Mouse (Mus musculus): ENCODE measurements at regions not wholly inside any gene's neighbourhood (a gene's known extent, or its start where the extent isn't known, plus 50 kb on each side); places are given as distances from the start of the nearest gene placed in this dataset.

- POLR2A ChIA-PET, result no interaction called here
Measured at GRCm38 (mm10) chr14:72227441-72227840, 264.2 kb downstream of the Gm9195 start.

GRCm38 (mm10) chr14:72226946-72227345, 264.7 kb downstream of the Gm9195 start:
- POLR2A ChIA-PET, result interaction anchor here in 1 of 4 experiments (0.6 kb wide), 1 partner anchor 126 kb away, joined by 3 read pairs; no protein-coding TSS in a partner anchor
- CTCF ChIA-PET, result no interaction called here

More at GRCm38 (mm10) chr14:72227441-72227840, 264.2 kb downstream of the Gm9195 start:
- CTCF ChIA-PET, result no interaction called here

GRCm38 (mm10) chr14:72222836-72223235, 268.8 kb downstream of the Gm9195 start:
- ChIA-PET POLR2A (interaction anchor here in 1 of 4 experiments (0.5 kb wide), 1 partner anchor 1239 kb away, joined by 4 read pairs; no protein-coding TSS in a partner anchor), CTCF (no interaction called here)

DNA sequence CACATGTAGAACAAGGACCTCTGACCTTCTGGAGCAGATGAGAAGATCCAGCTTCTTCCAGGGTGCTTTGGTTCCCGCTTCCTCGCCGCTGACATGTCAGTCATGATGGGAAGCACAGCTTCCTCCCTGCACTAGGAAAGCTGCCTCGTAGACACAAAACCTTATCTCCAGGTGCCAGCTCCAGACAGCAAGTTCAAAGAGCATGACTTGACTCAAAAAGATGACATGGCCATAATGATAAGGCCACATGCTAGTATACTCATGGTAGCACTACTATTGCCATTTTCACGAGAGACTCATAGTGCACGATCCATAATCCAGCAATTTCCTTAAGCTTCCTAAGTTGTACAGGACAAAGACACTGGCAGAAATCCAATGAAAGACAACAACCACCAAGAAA, 272.1 kb downstream of the Gm9195 start:
- ChIA-PET POLR2A (no interaction called here), CTCF (no interaction called here)

DNA sequence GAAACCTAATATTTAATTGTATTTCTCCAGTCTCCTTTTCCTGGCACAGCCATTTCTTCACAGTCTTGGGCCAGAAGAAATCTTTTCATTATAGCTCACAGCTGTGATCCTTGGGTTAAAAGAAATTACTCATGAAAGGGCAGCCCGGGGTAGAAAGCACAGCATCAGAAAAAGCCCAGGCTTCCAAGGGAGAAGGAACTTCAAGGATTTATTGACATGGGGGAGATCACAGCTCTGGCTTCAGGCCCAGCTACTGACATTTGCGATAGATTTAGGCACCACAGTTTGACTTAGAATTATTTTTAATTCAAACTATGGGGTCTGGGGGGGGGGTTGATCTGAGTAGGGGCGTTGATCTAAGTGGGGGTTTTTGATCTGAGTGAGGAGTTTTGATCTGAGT, 291.3 kb downstream of the Gm9195 start:
- ChIA-PET CTCF (no interaction called here), POLR2A (no interaction called here)

DNA sequence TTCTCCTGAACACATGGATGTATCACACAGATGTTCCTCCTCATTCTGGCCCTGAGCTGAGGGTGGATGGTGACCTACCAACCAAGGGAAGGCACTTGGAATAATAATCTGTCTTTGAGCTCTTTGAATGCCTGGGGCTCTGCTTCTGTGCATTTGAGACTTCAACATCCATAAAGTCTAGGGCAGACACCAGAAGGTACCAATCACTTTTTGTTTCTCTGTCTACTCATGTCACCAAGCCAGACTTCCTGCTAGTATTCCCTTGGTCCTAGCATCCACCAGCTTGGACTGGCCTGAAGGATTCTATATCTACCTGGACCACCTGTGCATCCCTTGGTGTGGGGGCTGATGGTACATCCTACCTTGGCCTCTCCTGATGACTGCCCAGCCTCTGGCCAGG, 291.7 kb downstream of the Gm9195 start:
- POLR2A ChIA-PET, result no interaction called here
- CTCF ChIA-PET, result no interaction called here

- ChIA-PET POLR2A (interaction anchor here in 1 of 4 experiments (0.7 kb wide), 1 partner anchor 988 kb away, joined by 6 read pairs; no protein-coding TSS in a partner anchor), CTCF (no interaction called here)
Measured at GRCm38 (mm10) chr14:72197972-72198371, 293.7 kb downstream of the Gm9195 start.

GRCm38 (mm10) chr14:72187329-72187984, 304.2 kb downstream of the Gm9195 start:
- ChIA-PET CTCF (interaction anchor here in 3 of 4 experiments (0.5 to 1.0 kb wide), 3 partner anchors 551 to 1406 kb away, joined by 4 to 5 read pairs (median 4); no protein-coding TSS in a partner anchor), POLR2A (interaction anchor here in 2 of 4 experiments (0.6 to 0.7 kb wide), 2 partner anchors 20 to 880 kb away, joined by 3 read pairs; no protein-coding TSS in a partner anchor)

DNA sequence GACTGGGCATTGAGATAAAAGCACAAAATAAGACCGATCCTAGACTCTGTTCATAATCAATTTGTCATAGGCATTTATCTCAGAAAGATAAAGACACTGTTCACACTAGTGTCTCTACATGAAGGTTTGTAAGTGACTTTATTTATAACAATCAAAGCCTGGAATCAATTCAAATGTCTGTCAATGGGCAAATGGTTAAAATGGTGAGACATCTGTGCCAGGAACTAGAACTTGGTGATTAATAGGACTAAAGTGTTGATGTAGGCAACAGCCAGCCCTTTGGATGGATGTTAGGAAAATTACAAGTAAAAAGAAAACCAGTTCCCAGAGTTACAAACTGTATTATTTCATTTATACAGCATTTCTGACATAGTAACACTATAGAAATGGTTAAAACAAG, 315.9 kb downstream of the Gm9195 start:
- CTCF ChIA-PET, result no interaction called here
- POLR2A ChIA-PET, result no interaction called here

- CTCF ChIA-PET, result no interaction called here
Measured at GRCm38 (mm10) chr14:72172549-72173405, 318.9 kb downstream of the Gm9195 start.

GRCm38 (mm10) chr14:72171777-72172176, 319.9 kb downstream of the Gm9195 start:
- POLR2A ChIA-PET, result no interaction called here
- CTCF ChIA-PET, result no interaction called here

More at GRCm38 (mm10) chr14:72172549-72173405, 318.9 kb downstream of the Gm9195 start:
- POLR2A ChIA-PET, result no interaction called here

GRCm38 (mm10) chr14:72158537-72159323, 332.9 kb downstream of the Gm9195 start:
- POLR2A ChIA-PET, result no interaction called here
- CTCF ChIA-PET, result interaction anchor here in 1 of 4 experiments (0.5 kb wide), 1 partner anchor 117 kb away, joined by 3 read pairs; no protein-coding TSS in a partner anchor

- CTCF ChIA-PET, result no interaction called here
- POLR2A ChIA-PET, result no interaction called here
Measured at GRCm38 (mm10) chr14:72155197-72155907, 336.3 kb downstream of the Gm9195 start.

GRCm38 (mm10) chr14:72151676-72152075, 340.0 kb downstream of the Gm9195 start:
- POLR2A ChIA-PET, result no interaction called here
- CTCF ChIA-PET, result no interaction called here

- CTCF ChIA-PET, result interaction anchor here in 2 of 4 experiments (0.6 kb wide), 2 partner anchors 44 to 151 kb away, joined by 3 read pairs; no protein-coding TSS in a partner anchor
- POLR2A ChIA-PET, result interaction anchor here in 1 of 4 experiments (0.6 kb wide), 1 partner anchor 980 kb away, joined by 4 read pairs; no protein-coding TSS in a partner anchor
Measured at GRCm38 (mm10) chr14:72149463-72149862, 342.2 kb downstream of the Gm9195 start.

DNA sequence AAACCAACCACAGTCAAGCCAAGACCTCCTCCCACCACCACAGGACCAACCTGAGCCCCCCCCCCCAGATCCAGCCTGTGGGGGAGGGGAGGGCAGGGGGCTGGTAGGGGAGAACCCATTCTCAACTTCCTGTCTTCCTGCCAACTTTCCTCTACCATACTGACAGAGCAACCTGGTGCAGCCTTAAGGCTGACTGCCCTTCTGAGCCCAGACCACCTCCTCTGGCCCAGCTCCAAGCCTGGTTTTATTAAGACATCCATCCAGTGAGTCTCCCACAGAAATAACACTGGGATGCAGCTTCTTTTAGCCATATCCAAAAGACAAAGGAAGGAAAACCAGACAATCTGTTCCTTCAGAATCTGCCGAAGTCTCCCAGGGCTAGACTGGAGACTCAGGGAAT, 342.8 kb downstream of the Gm9195 start:
- CTCF ChIA-PET, result no interaction called here
- POLR2A ChIA-PET, result no interaction called here

DNA sequence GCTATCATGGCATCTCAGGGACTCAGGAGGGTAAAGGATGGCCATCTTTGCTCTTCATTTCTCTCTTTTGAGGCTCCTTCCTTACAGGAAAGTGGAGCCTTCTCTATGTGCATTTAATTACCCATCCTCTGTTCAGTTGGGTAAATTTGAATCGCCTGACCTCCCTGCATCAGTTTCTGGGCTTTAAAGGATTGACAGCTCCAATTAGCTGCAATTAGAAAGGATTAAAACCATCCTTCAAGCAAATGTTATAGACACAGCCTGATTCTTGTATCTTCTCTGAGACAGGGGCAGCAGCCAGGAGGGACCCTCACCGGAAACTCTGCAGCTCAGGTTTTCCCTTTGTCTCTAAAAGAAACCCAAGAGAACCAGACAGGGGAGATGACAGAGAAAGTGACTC, 345.3 kb downstream of the Gm9195 start:
- POLR2A ChIA-PET, result no interaction called here
- CTCF ChIA-PET, result no interaction called here

GRCm38 (mm10) chr14:72142883-72143487, 348.7 kb downstream of the Gm9195 start:
- POLR2A ChIA-PET, result no interaction called here
- CTCF ChIA-PET, result no interaction called here

GRCm38 (mm10) chr14:72141136-72141535, 350.5 kb downstream of the Gm9195 start:
- POLR2A ChIA-PET, result no interaction called here
- CTCF ChIA-PET, result no interaction called here
